ENCODE assay signal across 20 mouse cellular contexts in the genomic region with DNA sequence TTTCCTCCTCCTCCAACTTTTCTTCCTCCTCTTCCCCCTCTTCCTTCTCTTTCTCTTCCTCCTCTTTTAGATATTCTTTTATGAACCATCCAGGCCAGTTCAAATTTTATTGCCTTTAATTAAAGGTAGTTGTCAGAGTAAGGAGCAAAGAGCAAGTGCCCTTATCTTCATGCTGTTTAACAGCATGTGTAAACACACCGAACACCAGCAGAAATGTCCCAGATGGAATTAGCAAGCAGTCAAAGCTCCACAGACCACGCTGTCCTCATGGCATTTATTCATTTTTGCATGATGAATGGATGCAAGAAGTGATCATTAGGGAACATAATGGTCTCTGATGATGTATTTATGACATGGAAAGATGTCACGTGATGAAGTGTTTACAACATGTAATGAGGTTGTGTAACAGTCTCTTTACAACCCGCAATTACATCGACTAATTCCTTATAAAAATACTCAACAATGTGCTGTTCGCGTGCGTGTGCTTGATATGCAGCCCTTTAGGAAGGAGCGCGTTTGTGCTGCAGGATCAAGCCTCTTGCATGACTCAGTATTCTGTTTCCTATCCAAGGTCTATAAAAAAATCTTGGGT.
DNase-seq lines count a peak whose midpoint lies in the region; ATAC-seq and TF ChIP-seq lines count a peak whose summit lies in the region.
"Had no signal": no experiment of that assay in that cellular context is flagged by ENCODE, and none has a peak within 500 bp of the region (broad histone marks: within the 10 kb centered on the region; RNA-seq: fewer than 3 reads in every experiment).

No protein-coding gene starts in this region.

- no peak overlapping the region for H3K9ac ChIP-seq in kidney, postnatal 0 days (ENCODE audit: low read depth, low read length)
- no peak overlapping the region for H3K9ac ChIP-seq in kidney, embryonic 15.5 days
- no peak overlapping the region for H3K9ac ChIP-seq in limb, embryonic 13.5 days
- H3K9ac ChIP-seq: heart, embryonic 13.5 days; hindbrain, embryonic 15.5 days had no signal

- H3K27ac ChIP-seq in kidney, postnatal 0 days = no peak overlapping the region
- no peak overlapping the region for H3K27ac ChIP-seq in kidney, embryonic 15.5 days
- no peak overlapping the region for H3K27ac ChIP-seq in limb, embryonic 13.5 days
- H3K27ac ChIP-seq: embryonic facial prominence, embryonic 10.5 days; heart, embryonic 13.5 days; hindbrain, embryonic 15.5 days; macrophage; midbrain, embryonic 10.5 days had no signal

- no peak overlapping the region for H3ac ChIP-seq in C2C12 (ENCODE audit: control insufficient read depth, insufficient read length, low read depth)

- 50% methylated on average over 10 of the region's 10 CpGs for WGBS in kidney, postnatal 0 days
- WGBS in kidney, embryonic 15.5 days = 53% methylated on average over 10 of the region's 10 CpGs
- WGBS in limb, embryonic 13.5 days = 14% methylated on average over 10 of the region's 10 CpGs

- H3K4me2 ChIP-seq in kidney, postnatal 0 days (ENCODE audit: low read length) = no peak overlapping the region
- H3K4me2 ChIP-seq in kidney, embryonic 15.5 days = no peak overlapping the region
- H3K4me2 ChIP-seq in limb, embryonic 13.5 days (replicated peaks) = no peak overlapping the region
- H3K4me2 ChIP-seq: heart, embryonic 13.5 days; hindbrain, embryonic 15.5 days had no signal

- peak; percentile 22 for DNase-seq in kidney, postnatal 0 days (ENCODE audit: low spot score)
- peak; percentile 62 for DNase-seq in forelimb bud, embryonic 11.5 days (ENCODE audit: low read depth, low spot score)
- DNase-seq in thymus, postnatal 25 days = no peak
- DNase-seq: adrenal gland, adult 2 months; cerebellum, adult 9-10 months; gastrocnemius, postnatal 10 days; heart, adult 11 months; kidney, adult 8-10 months; kidney, postnatal 36 days; liver; thymus, postnatal 4 days had no signal

- H3K4me1 ChIP-seq in kidney, postnatal 0 days (replicated peaks; ENCODE audit: insufficient read depth, low read length) = no peaks in the 10 kb centered on the region
- 0 out of 2 replicates have a peak, but pooled peaks cover 5% of the 10 kb centered on the region for H3K4me1 ChIP-seq in kidney, embryonic 15.5 days
- H3K4me1 ChIP-seq in limb, embryonic 13.5 days = peaks cover 29% of the 10 kb centered on the region
- H3K4me1 ChIP-seq: heart, embryonic 13.5 days; hindbrain, embryonic 15.5 days had no signal

- no peak overlapping the region for H3K4me3 ChIP-seq in kidney, postnatal 0 days (replicated peaks; ENCODE audit: low read depth, low read length)
- H3K4me3 ChIP-seq in kidney, embryonic 15.5 days (replicated peaks) = no peak overlapping the region
- no peak overlapping the region for H3K4me3 ChIP-seq in C2C12 (ENCODE audit: insufficient read depth, poor library complexity, severe bottlenecking)
- no peak overlapping the region for H3K4me3 ChIP-seq in limb, embryonic 13.5 days
- H3K4me3 ChIP-seq: embryonic facial prominence, embryonic 10.5 days; heart, embryonic 13.5 days; hindbrain, embryonic 15.5 days; midbrain, embryonic 10.5 days had no signal

- TF ChIP-seq CTCF in kidney, postnatal 0 days (IDR thresholded peaks at IDR 0.05; ENCODE audit: low read depth) = no peak
- TF ChIP-seq CTCF in C2C12 (IDR thresholded peaks at IDR 0.05; ENCODE audit: control insufficient read depth, insufficient read depth, insufficient read length) = no peak

- H3K36me3 ChIP-seq in kidney, postnatal 0 days (ENCODE audit: insufficient read depth, low read length) = no peaks in the 10 kb centered on the region
- no peaks in the 10 kb centered on the region for H3K36me3 ChIP-seq in kidney, embryonic 15.5 days
- no peaks in the 10 kb centered on the region for H3K36me3 ChIP-seq in C2C12 (ENCODE audit: control insufficient read depth, insufficient read depth)
- no peaks in the 10 kb centered on the region for H3K36me3 ChIP-seq in limb, embryonic 13.5 days
- H3K36me3 ChIP-seq: embryonic facial prominence, embryonic 10.5 days; heart, embryonic 13.5 days; hindbrain, embryonic 15.5 days; midbrain, embryonic 10.5 days had no signal

- no peak for ATAC-seq in kidney, postnatal 0 days (replicated peaks; ENCODE audit: low FRiP score, low read depth)
- no peak for ATAC-seq in kidney, embryonic 15.5 days (replicated peaks; ENCODE audit: low FRiP score)
- peak; percentile 25 for ATAC-seq in limb, embryonic 13.5 days (ENCODE audit: low FRiP score, low read depth)
- no peak for ATAC-seq in CD4-positive, CD25-positive, alpha-beta regulatory T cell, adult 4 months

- no peaks in the 10 kb centered on the region for H3K9me3 ChIP-seq in kidney, postnatal 0 days (replicated peaks; ENCODE audit: low read length)
- H3K9me3 ChIP-seq in kidney, embryonic 15.5 days (replicated peaks) = no peaks in the 10 kb centered on the region
- H3K9me3 ChIP-seq in limb, embryonic 13.5 days = no peaks in the 10 kb centered on the region
- H3K9me3 ChIP-seq: embryonic facial prominence, embryonic 10.5 days; heart, embryonic 13.5 days; hindbrain, embryonic 15.5 days; midbrain, embryonic 10.5 days had no signal

- H3K79me3 ChIP-seq in C2C12 (ENCODE audit: low read depth) = no peaks in the 10 kb centered on the region

- no peaks in the 10 kb centered on the region for H3K79me2 ChIP-seq in C2C12 (ENCODE audit: control insufficient read depth, insufficient read depth)

- H3K27me3 ChIP-seq in kidney, postnatal 0 days (ENCODE audit: insufficient read depth, low read length) = no peaks in the 10 kb centered on the region
- H3K27me3 ChIP-seq in kidney, embryonic 15.5 days = no peaks in the 10 kb centered on the region
- no peaks in the 10 kb centered on the region for H3K27me3 ChIP-seq in C2C12 (ENCODE audit: control insufficient read depth, insufficient read depth, insufficient read length)
- peaks cover 25% of the 10 kb centered on the region for H3K27me3 ChIP-seq in limb, embryonic 13.5 days
- H3K27me3 ChIP-seq: heart, embryonic 13.5 days; hindbrain, embryonic 15.5 days had no signal

TF ChIP-seq in C2C12, 6 proteins besides CTCF, POLR2A, EP300 and RAD21:
- TF ChIP-seq CEBPB (IDR thresholded peaks at IDR 0.05; ENCODE audit: low read depth) (peak; percentile 46), MYOD1 (IDR thresholded peaks at IDR 0.05; ENCODE audit: control insufficient read depth, insufficient read length, low read depth) (no peak), USF1 (IDR thresholded peaks at IDR 0.05; ENCODE audit: low read depth) (peak; percentile 78), MAX (IDR thresholded peaks at IDR 0.05) (no peak), FOSL1 (IDR thresholded peaks at IDR 0.05; ENCODE audit: insufficient read depth, low read length, poor library complexity, severe bottlenecking) (no peak), MYOG (IDR thresholded peaks at IDR 0.05; ENCODE audit: control insufficient read depth, extremely low read depth, insufficient read length) (no peak)
